Mouse (Mus musculus): ENCODE measurements around the gene Parm1. TPM values are rescaled to one million over a fixed set of nuclear protein-coding genes. Genes with fewer than 3 reads are reported as not detected.

The Parm1 gene
- polyA plus RNA-seq (2015; fragmentation: Nextera tagmentation; extraction: Ambion mirVana): 6.1 and 6.8 TPM in 2 replicates

- Histone ChIP-seq H3K36me3 (no peaks in the 10 kb centered on the region), H3K27ac (replicated peaks) (0 out of 2 replicates have a peak within 1 kb of the TSS, but pooled peaks have one; percentile 9), H3K27me3 (peaks cover 12% of the 10 kb centered on the region; the same call in 1 of the 2 replicates), H3K9ac (peak within 1 kb of the TSS; percentile 62), H3K4me3 (peak within 1 kb of the TSS; percentile 64), H3K4me1 (replicated peaks) (peaks cover 21% of the 10 kb centered on the region), H3K9me3 (no peaks in the 10 kb centered on the region), H3K4me2 (peak within 1 kb of the TSS; percentile 100)
- under 1% methylated on average over 48 of the region's 48 CpGs for WGBS
- peak; percentile 97 for ATAC-seq (ENCODE audit: low FRiP score, low read depth)
Measured at GRCm38 (mm10) chr5:91517480-91518301, at the start of gene Parm1. TSS of gene Parm1 (plus strand) at chr5:91517615.

- Histone ChIP-seq H3K9ac (no peak overlapping the region), H3K36me3 (no peaks in the 10 kb centered on the region), H3K9me3 (no peaks in the 10 kb centered on the region), H3K27ac (replicated peaks) (no peak overlapping the region), H3K27me3 (no peaks in the 10 kb centered on the region), H3K4me2 (no peak overlapping the region), H3K4me1 (replicated peaks) (no peaks in the 10 kb centered on the region), H3K4me3 (no peak overlapping the region)
- 92% methylated on average over 7 of the region's 7 CpGs for WGBS
- no peak for ATAC-seq (ENCODE audit: low FRiP score, low read depth)
Measured at GRCm38 (mm10) chr5:91475241-91475640, 42.2 kb upstream of the Parm1 start.

GRCm38 (mm10) chr5:91476863-91477262, 40.6 kb upstream of the Parm1 start:
- Histone ChIP-seq H3K27me3 (no peaks in the 10 kb centered on the region), H3K36me3 (no peaks in the 10 kb centered on the region), H3K9me3 (no peaks in the 10 kb centered on the region), H3K4me2 (no peak overlapping the region), H3K4me1 (replicated peaks) (no peaks in the 10 kb centered on the region), H3K27ac (replicated peaks) (no peak overlapping the region), H3K4me3 (no peak overlapping the region), H3K9ac (no peak overlapping the region)
- ATAC-seq (ENCODE audit: low FRiP score, low read depth): no peak
- WGBS: 84% methylated on average over 7 of the region's 7 CpGs

GRCm38 (mm10) chr5:91478673-91479072, 38.7 kb upstream of the Parm1 start:
- H3K9me3 ChIP-seq: no peaks in the 10 kb centered on the region
- no peak overlapping the region for H3K4me3 ChIP-seq
- H3K4me2 ChIP-seq: no peak overlapping the region
- WGBS: 90% methylated on average over 4 of the region's 4 CpGs
- no peaks in the 10 kb centered on the region for H3K27me3 ChIP-seq
- ATAC-seq (ENCODE audit: low FRiP score, low read depth): no peak
- no peaks in the 10 kb centered on the region for H3K36me3 ChIP-seq
- H3K27ac ChIP-seq (replicated peaks): no peak overlapping the region
- no peak overlapping the region for H3K9ac ChIP-seq
- H3K4me1 ChIP-seq (replicated peaks): no peaks in the 10 kb centered on the region

- Histone ChIP-seq H3K9me3 (no peaks in the 10 kb centered on the region), H3K4me2 (no peak overlapping the region), H3K9ac (no peak overlapping the region), H3K4me3 (no peak overlapping the region), H3K4me1 (replicated peaks) (no peaks in the 10 kb centered on the region), H3K27ac (replicated peaks) (no peak overlapping the region), H3K27me3 (no peaks in the 10 kb centered on the region), H3K36me3 (no peaks in the 10 kb centered on the region)
- 77% methylated on average over 1 of the region's 1 CpGs for WGBS
- no peak for ATAC-seq (ENCODE audit: low FRiP score, low read depth)
Measured at GRCm38 (mm10) chr5:91480129-91480528, 37.3 kb upstream of the Parm1 start.

GRCm38 (mm10) chr5:91484324-91484723, 33.1 kb upstream of the Parm1 start:
- Histone ChIP-seq H3K27ac (replicated peaks) (no peak overlapping the region), H3K4me2 (no peak overlapping the region), H3K9me3 (no peaks in the 10 kb centered on the region), H3K36me3 (no peaks in the 10 kb centered on the region), H3K4me1 (replicated peaks) (no peaks in the 10 kb centered on the region), H3K27me3 (no peaks in the 10 kb centered on the region), H3K4me3 (no peak overlapping the region), H3K9ac (no peak overlapping the region)
- no peak for ATAC-seq (ENCODE audit: low FRiP score, low read depth)
- WGBS: 98% methylated on average over 1 of the region's 1 CpGs

- Histone ChIP-seq H3K36me3 (no peaks in the 10 kb centered on the region), H3K9ac (no peak overlapping the region), H3K4me3 (no peak overlapping the region), H3K27me3 (no peaks in the 10 kb centered on the region), H3K4me1 (replicated peaks) (no peaks in the 10 kb centered on the region), H3K9me3 (no peaks in the 10 kb centered on the region), H3K4me2 (no peak overlapping the region), H3K27ac (replicated peaks) (no peak overlapping the region)
- 71% methylated on average over 5 of the region's 5 CpGs for WGBS
- ATAC-seq (ENCODE audit: low FRiP score, low read depth): no peak
Measured at GRCm38 (mm10) chr5:91494456-91494855, 23.0 kb upstream of the Parm1 start.

- Histone ChIP-seq H3K27me3 (no peaks in the 10 kb centered on the region), H3K9me3 (no peaks in the 10 kb centered on the region), H3K27ac (replicated peaks) (no peak overlapping the region), H3K4me2 (no peak overlapping the region), H3K4me1 (replicated peaks) (no peaks in the 10 kb centered on the region), H3K36me3 (no peaks in the 10 kb centered on the region), H3K9ac (no peak overlapping the region), H3K4me3 (no peak overlapping the region)
- no peak for ATAC-seq (ENCODE audit: low FRiP score, low read depth)
- 77% methylated on average over 1 of the region's 1 CpGs for WGBS
Measured at GRCm38 (mm10) chr5:91501361-91501760, 16.1 kb upstream of the Parm1 start.

GRCm38 (mm10) chr5:91502366-91502765, 15.0 kb upstream of the Parm1 start:
- H3K27me3 ChIP-seq: no peaks in the 10 kb centered on the region
- H3K9ac ChIP-seq: no peak overlapping the region
- no peaks in the 10 kb centered on the region for H3K36me3 ChIP-seq
- ATAC-seq (ENCODE audit: low FRiP score, low read depth): no peak
- H3K9me3 ChIP-seq: no peaks in the 10 kb centered on the region
- no peak overlapping the region for H3K4me3 ChIP-seq
- H3K27ac ChIP-seq (replicated peaks): no peak overlapping the region
- H3K4me2 ChIP-seq: no peak overlapping the region
- no peaks in the 10 kb centered on the region for H3K4me1 ChIP-seq (replicated peaks)
- WGBS: 93% methylated on average over 2 of the region's 2 CpGs

- H3K9me3 ChIP-seq: no peaks in the 10 kb centered on the region
- no peak for ATAC-seq (ENCODE audit: low FRiP score, low read depth)
- 72% methylated on average over 5 of the region's 5 CpGs for WGBS
- no peaks in the 10 kb centered on the region for H3K27me3 ChIP-seq
- H3K4me3 ChIP-seq: no peak overlapping the region
- H3K9ac ChIP-seq: no peak overlapping the region
- no peak overlapping the region for H3K27ac ChIP-seq (replicated peaks)
- H3K4me2 ChIP-seq: no peak overlapping the region
- H3K36me3 ChIP-seq: no peaks in the 10 kb centered on the region
- H3K4me1 ChIP-seq (replicated peaks): no peaks in the 10 kb centered on the region
Measured at GRCm38 (mm10) chr5:91504320-91504922, 13.0 kb upstream of the Parm1 start.

GRCm38 (mm10) chr5:91517077-91517476, 338 bp upstream of the Parm1 start:
- peak overlapping the region; percentile 100 for H3K4me2 ChIP-seq
- 20% methylated on average over 6 of the region's 6 CpGs for WGBS
- peak overlapping the region; percentile 64 for H3K4me3 ChIP-seq
- ATAC-seq (ENCODE audit: low FRiP score, low read depth): no peak
- peaks cover 21% of the 10 kb centered on the region for H3K4me1 ChIP-seq (replicated peaks)
- H3K9ac ChIP-seq: peak overlapping the region; percentile 62
- no peak overlapping the region for H3K27ac ChIP-seq (replicated peaks)
- no peaks in the 10 kb centered on the region for H3K9me3 ChIP-seq
- H3K27me3 ChIP-seq: peaks cover 12% of the 10 kb centered on the region; the same call in 1 of the 2 replicates
- no peaks in the 10 kb centered on the region for H3K36me3 ChIP-seq

GRCm38 (mm10) chr5:91518302-91518790, 931 bp downstream of the Parm1 start:
- no peak for ATAC-seq (ENCODE audit: low FRiP score, low read depth)
- Histone ChIP-seq H3K27me3 (peaks cover 12% of the 10 kb centered on the region; the same call in 1 of the 2 replicates), H3K9ac (peak overlapping the region; percentile 62), H3K4me1 (replicated peaks) (peaks cover 21% of the 10 kb centered on the region), H3K27ac (replicated peaks) (no peak overlapping the region), H3K4me3 (peak overlapping the region; percentile 64), H3K4me2 (peak overlapping the region; percentile 100), H3K36me3 (no peaks in the 10 kb centered on the region), H3K9me3 (no peaks in the 10 kb centered on the region)
- WGBS: 5% methylated on average over 16 of the region's 16 CpGs

Measured in hindbrain, embryonic 15.5 days (tissue).